Mouse (Mus musculus) liver, postnatal 0 days (tissue): ENCODE results near the gene Tesc. TPM values are rescaled to one million over a fixed set of nuclear protein-coding genes. Genes with fewer than 3 reads are reported as not detected.

ENCODE experiments used
- ATAC-seq: fragments of 200-750 bp; cut with Nextera tagmentation; 2 replicates; pipeline ENCODE4 v1.8.0; 2017; ENCODE audit warnings: mild to moderate bottlenecking, moderate library complexity
- DNase-seq: peaks from one replicate; pipeline ENCODE4 v3.0.0-alpha.2; 2016
- H3K27ac ChIP-seq: fragments of 300-500 bp; sonication (generic); 2 replicates; pipeline ENCODE4 v1.5.1; 2014; ENCODE audit warnings: antibody characterized with exemption, moderate library complexity, mild to moderate bottlenecking, low read depth
- H3K27me3 ChIP-seq: fragments of 300-500 bp; sonication (generic); 2 replicates; pipeline ENCODE4 v1.6.1; 2014; ENCODE audit warnings: low read length, control low read depth, mixed read lengths; ENCODE audit not compliant: insufficient read depth
- H3K36me3 ChIP-seq: fragments of 300-500 bp; sonication (generic); replicated peaks from 2 replicates; pipeline ENCODE4 v1.6.1; 2014; ENCODE audit warnings: mild to moderate bottlenecking, control low read depth, low read length, moderate library complexity, mixed read lengths; ENCODE audit not compliant: insufficient read depth
- H3K4me1 ChIP-seq: fragments of 300-500 bp; sonication (generic); 2 replicates; pipeline ENCODE4 v1.6.1; 2014; ENCODE audit warnings: antibody characterized with exemption, mild to moderate bottlenecking, control low read depth; ENCODE audit not compliant: insufficient read depth
- H3K4me2 ChIP-seq: fragments of 300-500 bp; sonication (generic); 2 replicates; pipeline ENCODE4 v1.6.1; 2014; ENCODE audit warnings: low read depth, mild to moderate bottlenecking, low read length, moderate library complexity, mixed read lengths
- H3K4me3 ChIP-seq: fragments of 300-500 bp; sonication (generic); 2 replicates; pipeline ENCODE4 v1.5.1; 2014; ENCODE audit warnings: low read depth, low read length
- H3K9ac ChIP-seq: fragments of 300-500 bp; sonication (generic); replicated peaks from 2 replicates; pipeline ENCODE4 v1.6.1; 2014; ENCODE audit warnings: mild to moderate bottlenecking, moderate library complexity
- H3K9me3 ChIP-seq: fragments of 300-500 bp; sonication (generic); 2 replicates; pipeline ENCODE4 v1.6.1; 2016; ENCODE audit warnings: mild to moderate bottlenecking, control low read depth, low read length, mixed read lengths
- CTCF ChIP-seq: sonication (generic); IDR thresholded peaks from 2 replicates; pipeline ENCODE4 v1.5.1; 2016; ENCODE audit warnings: antibody characterized with exemption, low read depth
- EP300 ChIP-seq: IDR thresholded peaks from 2 replicates; pipeline ENCODE4 v1.6.1; 2016; ENCODE audit warnings: antibody characterized with exemption, low read depth, mild to moderate bottlenecking
- whole genome bisulfite sequencing: fragments of 180-500 bp; shearing (Covaris S2); extraction: QIAGEN DNeasy Blood & Tissue Kit; methylation state at CpG from one replicate; pipeline ENCODE4 v1.1.7; 2014; ENCODE audit not compliant: insufficient replicate concordance; 5-methylcytosine and 5-hydroxymethylcytosine counted together
- polyA plus RNA-seq: library from polyadenylated mRNA; unstranded; fragments of >200 nt; fragmentation: Nextera tagmentation; extraction: Ambion mirVana; gene quantifications from 2 replicates; pipeline ENCODE4 v1.2.1, GENCODE M21; 2015

Tesc gene
- polyA plus RNA-seq, 1 experiment from 2014 or later = 4.5 TPM

DNA sequence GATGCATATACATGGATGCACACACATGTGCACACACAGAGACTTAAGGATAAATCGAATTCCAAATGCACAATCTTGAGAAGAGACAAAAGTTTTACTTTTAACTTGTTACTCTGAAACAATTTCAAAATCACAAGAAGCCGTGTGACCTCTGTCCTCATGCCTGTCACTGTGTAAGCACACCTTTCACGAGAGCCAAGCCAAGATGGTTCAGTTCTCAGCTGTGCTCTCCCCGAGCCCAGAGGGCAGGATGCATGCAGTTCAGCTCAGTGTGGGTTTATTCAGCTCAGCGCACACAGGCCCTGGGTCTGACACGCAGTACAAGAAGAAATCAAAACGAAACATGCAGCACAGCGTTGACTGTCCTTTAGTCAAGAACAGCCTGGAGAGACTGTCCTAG is 78.0 kb downstream of the Tesc start:
- Histone ChIP-seq H3K4me3 (no peak overlapping the region), H3K27me3 (no peaks in the 10 kb centered on the region), H3K9ac (no peak overlapping the region), H3K4me2 (no peak overlapping the region), H3K9me3 (no peaks in the 10 kb centered on the region), H3K36me3 (peaks cover 10% of the 10 kb centered on the region), H3K4me1 (no peaks in the 10 kb centered on the region; the same call in 1 of the 2 replicates), H3K27ac (no peak overlapping the region)
- DNase-seq (no peak), ATAC-seq (no peak)
- TF ChIP-seq CTCF (no peak), EP300 (no peak)
- 74% methylated on average over 8 of the region's 8 CpGs for WGBS

DNA sequence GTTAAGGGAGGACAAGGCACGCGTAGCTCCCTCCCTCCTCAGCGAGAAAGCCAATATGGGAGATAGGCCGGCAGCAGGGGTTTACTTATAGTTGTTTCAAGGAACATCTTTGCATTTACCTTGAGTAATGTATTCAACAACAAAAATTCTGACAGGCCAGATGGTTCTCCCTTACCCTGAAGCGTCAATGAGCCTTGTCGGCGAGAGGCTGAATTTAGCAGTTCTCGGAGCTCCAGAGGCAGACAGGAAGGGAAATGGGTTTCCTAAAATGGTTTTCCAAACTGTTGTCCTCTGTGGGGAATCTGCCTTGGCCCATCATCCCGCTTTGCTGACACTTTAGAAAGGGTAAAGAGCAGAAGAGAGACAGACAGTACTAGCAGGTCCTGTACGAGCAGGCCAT is 79.1 kb downstream of the Tesc start:
- Histone ChIP-seq H3K36me3 (peaks cover 17% of the 10 kb centered on the region), H3K4me1 (no peaks in the 10 kb centered on the region; the same call in 1 of the 2 replicates), H3K4me2 (no peak overlapping the region), H3K27me3 (no peaks in the 10 kb centered on the region), H3K9me3 (no peaks in the 10 kb centered on the region), H3K4me3 (no peak overlapping the region), H3K27ac (no peak overlapping the region), H3K9ac (no peak overlapping the region)
- WGBS = 91% methylated on average over 10 of the region's 10 CpGs
- DNase-seq = no peak
- no peak for TF ChIP-seq EP300
- ATAC-seq = no peak

DNA sequence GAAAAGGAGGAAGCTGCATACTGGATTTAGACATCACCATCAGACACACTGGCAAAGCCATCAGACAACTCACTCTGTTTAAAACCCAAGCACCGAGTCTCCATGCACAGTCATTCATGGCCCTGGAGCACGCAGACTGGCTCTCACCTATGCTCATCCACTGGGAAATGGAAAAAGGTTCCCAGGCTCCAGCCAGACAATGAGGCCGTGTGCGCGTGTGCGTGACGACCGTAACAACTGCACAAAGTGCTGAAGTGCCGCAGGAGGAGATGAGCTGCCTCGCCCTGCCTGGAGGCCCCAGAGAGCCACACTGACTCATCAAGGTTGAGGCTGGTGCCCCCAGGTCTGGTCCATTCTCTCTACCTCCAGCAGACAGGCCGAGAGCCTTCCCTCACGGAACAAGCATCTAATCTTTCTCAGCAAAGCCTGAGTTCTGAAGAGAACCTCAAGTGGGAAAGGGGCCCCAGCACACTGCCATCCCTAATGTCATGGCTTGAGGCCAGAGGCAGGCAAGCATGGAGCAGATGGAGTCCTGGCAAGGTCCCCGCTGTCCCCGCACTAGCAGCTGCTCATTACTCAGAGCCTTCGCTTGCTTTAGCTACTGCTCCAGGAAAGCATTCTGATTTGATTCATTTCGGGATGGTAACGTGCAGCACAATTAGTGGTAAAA is 80.7 kb downstream of the Tesc start:
- H3K9ac ChIP-seq = no peak overlapping the region
- H3K27ac ChIP-seq = no peak overlapping the region
- H3K27me3 ChIP-seq = no peaks in the 10 kb centered on the region
- no peaks in the 10 kb centered on the region; the same call in 1 of the 2 replicates for H3K4me1 ChIP-seq
- no peak for ATAC-seq
- no peak overlapping the region for H3K4me2 ChIP-seq
- TF ChIP-seq EP300 (no peak), CTCF (no peak)
- peaks cover 23% of the 10 kb centered on the region for H3K36me3 ChIP-seq
- WGBS = 87% methylated on average over 17 of the region's 17 CpGs
- no peaks in the 10 kb centered on the region for H3K9me3 ChIP-seq
- no peak for DNase-seq
- H3K4me3 ChIP-seq = no peak overlapping the region

DNA sequence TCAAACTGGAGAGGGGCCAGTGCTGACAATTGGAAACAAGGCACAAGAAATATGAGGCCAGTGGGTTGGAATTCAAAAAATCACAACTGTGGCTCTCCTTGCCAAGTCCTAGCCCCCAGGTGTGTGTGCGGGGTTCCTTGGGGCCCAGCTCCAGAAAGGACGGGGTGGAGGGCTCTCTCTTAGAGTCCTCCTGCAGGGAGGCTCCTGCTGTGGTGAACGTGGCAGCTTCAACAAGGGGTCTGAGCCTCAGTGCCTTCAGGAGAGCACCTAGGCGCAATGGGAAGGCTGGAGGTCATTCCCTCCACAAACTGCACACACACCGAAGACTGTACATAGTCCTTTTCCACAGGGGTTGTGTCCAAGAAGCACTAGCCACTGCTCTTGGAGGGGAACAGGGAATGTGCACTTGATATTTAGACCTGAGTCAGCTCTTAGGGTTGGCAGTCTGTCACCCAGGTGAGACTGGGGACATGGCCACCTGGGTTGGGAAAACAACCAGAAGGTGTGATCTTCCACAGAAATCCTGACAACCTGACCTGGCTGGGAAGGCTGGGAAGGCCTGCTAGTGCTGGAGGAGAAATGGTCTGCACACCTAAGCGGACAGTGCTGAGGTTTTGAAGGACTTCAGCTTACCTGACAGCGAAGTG is 81.4 kb downstream of the Tesc start:
- no peak for DNase-seq
- H3K27ac ChIP-seq = no peak overlapping the region
- no peak for ATAC-seq
- no peaks in the 10 kb centered on the region; the same call in 1 of the 2 replicates for H3K4me1 ChIP-seq
- H3K36me3 ChIP-seq = peaks cover 23% of the 10 kb centered on the region
- no peaks in the 10 kb centered on the region for H3K9me3 ChIP-seq
- WGBS = 89% methylated on average over 7 of the region's 7 CpGs
- H3K27me3 ChIP-seq = no peaks in the 10 kb centered on the region
- H3K4me3 ChIP-seq = no peak overlapping the region
- no peak overlapping the region for H3K9ac ChIP-seq
- H3K4me2 ChIP-seq = no peak overlapping the region
- TF ChIP-seq EP300 = no peak
- no peak for TF ChIP-seq CTCF

Other genes starting within 250 kb of the Tesc start
- gene Nos1, start 246.7 kb upstream of the Tesc start, polyA plus RNA-seq = 0.11 TPM in 1 of 2 replicates, not detected in the other
- gene Fbxo21, start 51.0 kb upstream of the Tesc start, polyA plus RNA-seq = 29.9 and 33.0 TPM in 2 replicates
- gene Fbxw8, start 127.7 kb downstream of the Tesc start, polyA plus RNA-seq = 6.3 and 7.1 TPM in 2 replicates
- not detected in 2 replicates for gene Hrk, start 136.9 kb downstream of the Tesc start, polyA plus RNA-seq
- gene Rnft2, start 217.4 kb downstream of the Tesc start, polyA plus RNA-seq = 0.14 TPM in 1 of 2 replicates, not detected in the other
- gene 2410131K14Rik, start 217.5 kb downstream of the Tesc start, polyA plus RNA-seq = 1.3 TPM in 2 replicates